Mouse (Mus musculus): ENCODE data around the gene Xlr5b.
"Not testable (repeated sequence)": the region's sequence is repeated elsewhere in the genome, so short reads cannot be mapped to it uniquely, and the experiment has no call there.

Xlr5b gene

DNA sequence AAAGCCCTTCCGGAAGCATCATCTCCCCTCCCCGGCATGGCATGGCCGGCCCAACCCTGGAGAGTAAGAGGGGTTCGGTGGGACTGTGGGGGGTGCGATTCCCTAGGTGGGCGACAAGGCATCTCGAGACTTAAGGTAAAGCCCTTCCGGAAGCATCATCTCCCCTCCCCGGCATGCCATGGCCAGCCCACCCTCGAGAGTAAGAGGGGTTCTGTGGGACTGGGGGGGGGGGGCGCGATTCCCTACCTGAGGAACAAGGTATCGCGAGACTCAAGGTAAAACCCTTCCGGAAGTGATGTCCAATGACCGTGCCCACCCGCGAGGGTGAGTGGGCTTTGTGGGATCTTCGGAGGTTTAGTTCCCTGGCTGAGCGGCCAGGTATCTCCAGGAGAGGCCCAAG is at the start of gene Xlr5b:
Gene Xlr5b, plus strand, starts transcription at position 301 of the 400 bp plus-strand sequence.
- not testable (repeated sequence) for DNase-seq (ENCODE audit: low spot score in 2 of 2)

- DNase-seq (ENCODE audit: low spot score in 2 of 2): not testable (repeated sequence)
Measured at GRCm38 (mm10) chrX:73116747-73117146, 31.8 kb upstream of the Xlr5b start, which contains the start of gene Gm14685. TSS of gene Gm14685 (plus strand) at chrX:73117047.

DNA sequence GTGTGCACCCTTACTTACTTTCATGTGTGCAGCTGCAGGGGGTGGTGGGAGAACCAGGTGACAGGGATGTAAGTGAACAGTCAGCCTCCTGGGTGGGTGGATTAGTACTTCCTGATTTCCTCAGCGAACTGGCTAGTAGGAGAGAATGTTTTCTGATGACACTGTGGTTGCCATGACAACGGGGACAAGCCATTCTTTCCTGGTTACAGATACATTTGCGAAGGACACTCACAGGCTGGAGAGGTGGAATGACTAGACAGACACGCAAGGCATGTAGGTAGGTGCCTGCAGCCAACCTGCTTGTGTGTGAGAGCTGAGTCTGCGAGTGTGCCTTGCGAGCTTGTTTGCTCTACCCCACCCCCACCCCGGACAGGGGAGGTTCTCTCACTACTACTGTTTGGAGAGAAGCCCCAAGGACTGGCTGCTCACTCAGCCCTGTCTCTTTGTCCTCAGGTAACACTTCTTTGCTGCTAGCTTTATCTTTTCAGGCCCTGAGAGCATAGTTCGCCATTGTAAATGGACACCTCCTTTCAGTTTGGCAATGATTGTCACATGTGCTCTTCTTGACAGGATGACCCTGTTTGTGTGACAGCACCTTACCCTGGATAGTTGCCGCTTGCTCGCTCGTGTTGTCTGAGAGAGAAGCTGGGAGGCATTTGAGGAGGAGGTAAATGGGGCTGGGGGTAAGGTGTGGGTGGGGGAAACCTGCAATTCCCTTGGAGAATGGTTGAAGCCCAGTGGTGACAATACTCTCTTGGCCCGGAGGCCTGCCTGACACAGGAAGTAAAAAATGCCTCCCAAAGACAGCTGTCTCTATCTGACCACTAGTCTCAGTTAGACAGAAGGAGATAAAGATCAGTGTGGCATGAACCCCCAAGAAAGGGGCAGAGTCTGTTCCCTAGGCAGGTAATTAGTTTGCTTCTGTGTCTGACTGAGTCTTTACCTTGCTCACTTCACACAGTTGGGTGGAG is 25.5 kb upstream of the Xlr5b start:
- DNase-seq (ENCODE audit: low spot score in 2 of 2): not testable (repeated sequence)

DNA sequence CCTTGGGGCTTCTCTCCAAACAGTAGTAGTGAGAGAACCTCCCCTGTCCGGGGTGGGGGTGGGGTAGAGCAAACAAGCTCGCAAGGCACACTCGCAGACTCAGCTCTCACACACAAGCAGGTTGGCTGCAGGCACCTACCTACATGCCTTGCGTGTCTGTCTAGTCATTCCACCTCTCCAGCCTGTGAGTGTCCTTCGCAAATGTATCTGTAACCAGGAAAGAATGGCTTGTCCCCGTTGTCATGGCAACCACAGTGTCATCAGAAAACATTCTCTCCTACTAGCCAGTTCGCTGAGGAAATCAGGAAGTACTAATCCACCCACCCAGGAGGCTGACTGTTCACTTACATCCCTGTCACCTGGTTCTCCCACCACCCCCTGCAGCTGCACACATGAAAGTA is 5.4 kb upstream of the Xlr5b start:
- DNase-seq (ENCODE audit: low spot score in 2 of 2): not testable (repeated sequence)

GRCm38 (mm10) chrX:73149350-73149749 is 754 bp downstream of the Xlr5b start, which contains the start of gene DXBay18:
TSS of gene DXBay18 (minus strand) at chrX:73149450.
- DNase-seq (ENCODE audit: low spot score in 2 of 2): not testable (repeated sequence)

DNA sequence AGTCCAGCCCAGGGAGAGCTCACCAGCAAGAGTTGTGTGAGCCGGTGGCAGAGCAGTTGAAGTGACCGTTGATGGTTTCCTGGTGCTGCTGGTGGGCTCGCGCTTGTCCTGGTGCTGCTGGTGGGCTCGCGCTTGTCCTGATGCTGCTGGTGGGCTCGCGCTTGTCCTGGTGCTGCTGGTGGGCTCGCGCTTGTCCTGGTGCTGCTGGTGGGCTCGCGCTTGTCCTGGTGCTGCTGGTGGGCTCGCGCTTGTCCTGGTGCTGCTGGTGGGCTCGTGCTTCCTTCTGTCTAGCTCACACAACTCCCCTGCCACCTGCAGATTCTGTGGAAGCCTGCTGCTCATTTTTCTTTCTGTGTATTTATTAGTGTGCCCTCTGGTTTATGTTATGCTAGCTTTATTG is 28.3 kb downstream of the Xlr5b start, which contains the start of gene Spin2d:
Gene Spin2d, minus strand, starts transcription at position 101 of the 400 bp plus-strand sequence.
- not testable (repeated sequence) for DNase-seq (ENCODE audit: low spot score in 2 of 2)

GRCm38 (mm10) chrX:73191934-73192333 is 43.3 kb downstream of the Xlr5b start, which contains the start of gene Xlr3b:
TSS of gene Xlr3b (plus strand) at chrX:73192207.
- DNase-seq (ENCODE audit: low spot score in 2 of 2): not testable (repeated sequence)
